Mouse (Mus musculus): ENCODE measurements around the gene Dhx38. TPM values are rescaled to one million over a fixed set of nuclear protein-coding genes. Genes with fewer than 3 reads are reported as not detected.

The Dhx38 gene
- 15.6 and 16.9 TPM in 2 replicates for polyA plus RNA-seq (2012; rRNA removed)

DNA sequence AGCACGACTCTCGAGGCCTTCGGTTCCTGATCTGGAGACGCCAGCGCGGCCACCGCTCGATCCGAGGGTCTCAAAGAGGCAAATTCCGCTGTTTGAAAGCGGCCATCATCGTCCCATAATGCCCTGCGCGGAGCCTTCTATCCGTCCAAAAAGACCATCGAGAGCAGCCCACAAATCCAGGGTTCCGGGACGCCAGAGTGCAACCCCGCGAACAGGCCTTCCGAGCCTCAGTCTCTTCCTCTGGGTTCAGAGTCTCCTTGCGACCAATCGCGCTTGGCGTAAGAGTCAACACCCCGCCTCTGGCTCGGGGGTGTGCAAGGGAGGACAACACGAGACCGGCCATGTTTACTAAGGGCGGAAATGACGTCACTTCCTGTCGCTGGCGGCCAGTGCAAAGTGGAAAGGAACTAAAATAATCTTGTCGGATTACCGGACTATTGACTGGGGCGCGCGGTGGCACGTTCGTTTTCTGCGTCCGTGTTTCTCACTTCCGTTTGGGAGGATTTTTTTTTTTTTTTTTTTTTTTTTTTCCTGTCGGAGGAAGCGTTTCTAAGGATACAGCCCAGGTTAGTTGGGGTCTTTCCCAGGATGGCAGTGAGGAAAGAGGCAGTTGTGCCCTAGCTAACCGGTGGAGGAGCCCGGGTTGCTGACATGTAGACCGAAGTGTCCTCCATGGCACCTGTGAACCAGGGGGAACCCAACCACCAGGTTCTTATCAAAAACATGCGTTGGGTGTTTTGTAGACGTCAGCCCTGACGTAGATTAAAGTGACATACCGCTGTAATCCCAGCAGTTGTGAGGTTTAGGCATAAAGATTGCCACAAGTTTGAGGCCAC, at the start of gene Dhx38, which contains the start of gene Txnl4b:
Dhx38 (minus strand) TSS at position 364 of the 836 bp plus-strand sequence.
Txnl4b (plus strand) TSS at position 395 of the 836 bp plus-strand sequence.

DNA sequence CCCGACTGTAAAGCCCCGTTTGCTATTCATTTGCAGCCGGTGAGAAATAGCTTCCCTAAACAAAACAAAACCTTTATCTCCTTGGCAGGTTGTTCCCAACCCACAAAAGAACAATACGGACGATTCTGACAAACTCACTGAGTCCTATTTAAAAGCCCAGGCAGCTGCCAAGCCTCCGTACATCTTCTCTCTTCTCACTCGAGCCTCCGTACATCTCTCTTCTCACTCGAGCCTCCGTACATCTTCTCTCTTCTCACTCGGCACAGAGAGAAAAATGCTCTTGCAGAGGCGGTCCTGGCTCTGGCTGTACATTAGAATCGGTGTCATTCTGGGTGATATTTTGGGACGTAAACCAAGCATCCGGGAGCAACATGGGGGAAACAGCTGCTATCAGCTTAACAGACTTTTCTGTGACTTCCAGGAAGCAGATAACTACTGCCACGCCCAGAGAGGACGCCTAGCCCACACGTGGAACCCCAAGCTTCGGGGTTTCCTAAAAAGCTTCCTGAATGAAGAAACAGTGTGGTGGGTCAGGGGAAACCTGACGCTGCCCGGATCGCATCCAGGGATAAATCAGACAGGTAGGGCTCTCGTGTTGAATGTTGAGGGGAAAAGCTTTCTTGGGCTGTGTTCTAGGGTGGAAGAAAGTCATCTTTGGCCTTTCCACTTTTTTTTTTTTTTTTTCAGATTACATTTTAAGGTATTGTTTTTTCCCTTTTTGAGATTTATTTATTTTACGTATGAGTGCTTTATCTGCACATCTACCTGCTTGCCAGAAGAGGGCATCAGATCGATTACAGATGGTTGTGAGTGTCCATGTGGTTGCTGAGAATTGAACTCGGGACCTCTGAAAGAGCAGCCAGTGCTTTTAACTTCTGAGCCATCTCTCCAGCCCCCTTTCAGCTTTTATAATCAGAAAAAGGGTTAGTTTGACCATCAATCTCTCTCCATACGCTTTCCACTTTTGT, 48.9 kb upstream of the Dhx38 start, which contains the start of gene Pkd1l3:
Pkd1l3 (plus strand) TSS at position 275 of the 968 bp plus-strand sequence.

DNA sequence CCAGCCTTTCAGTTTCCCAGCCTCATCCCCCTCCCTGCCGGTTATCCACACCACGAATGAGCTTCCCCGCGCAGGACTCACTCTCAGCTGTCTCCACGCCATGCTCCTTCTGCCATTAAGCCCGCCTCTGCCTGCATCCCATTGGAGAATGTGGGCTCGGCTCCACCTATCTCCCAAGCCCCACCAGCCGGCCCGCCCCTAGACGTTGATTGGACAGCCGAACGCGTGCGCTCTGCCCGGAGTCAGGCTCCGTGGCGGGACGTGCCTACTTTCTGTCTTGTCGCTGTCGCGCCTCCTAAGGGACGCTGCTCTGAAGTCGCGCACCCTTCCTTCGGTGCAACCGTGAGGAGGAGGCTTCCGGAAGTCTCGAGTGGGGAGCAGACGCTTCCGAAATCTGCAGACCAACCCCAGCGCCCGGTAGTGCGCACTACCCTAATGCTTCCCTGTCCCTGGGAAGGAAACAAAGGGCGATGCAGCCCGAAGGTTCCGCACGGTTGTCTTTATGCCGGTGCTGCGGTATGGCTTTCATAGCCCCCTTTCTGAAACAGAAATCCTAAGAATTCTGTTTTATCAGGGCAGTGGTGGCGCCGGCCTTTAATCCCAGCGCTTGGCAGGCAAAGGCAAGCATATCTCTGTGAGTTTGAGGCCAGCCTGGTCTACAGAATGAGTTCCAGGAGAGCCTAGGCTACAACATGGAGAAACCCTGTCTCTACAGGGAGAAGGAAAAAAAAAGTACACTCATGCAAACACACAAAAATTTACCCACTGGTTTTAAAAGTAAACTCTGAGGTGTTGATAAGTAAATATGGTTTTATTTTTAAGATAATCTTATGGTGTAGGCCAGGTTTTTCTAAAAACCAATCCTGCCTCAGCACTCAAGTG, 42.9 kb upstream of the Dhx38 start, which contains the start of gene Dhodh:
Dhodh (minus strand) TSS at position 403 of the 882 bp plus-strand sequence.

DNA sequence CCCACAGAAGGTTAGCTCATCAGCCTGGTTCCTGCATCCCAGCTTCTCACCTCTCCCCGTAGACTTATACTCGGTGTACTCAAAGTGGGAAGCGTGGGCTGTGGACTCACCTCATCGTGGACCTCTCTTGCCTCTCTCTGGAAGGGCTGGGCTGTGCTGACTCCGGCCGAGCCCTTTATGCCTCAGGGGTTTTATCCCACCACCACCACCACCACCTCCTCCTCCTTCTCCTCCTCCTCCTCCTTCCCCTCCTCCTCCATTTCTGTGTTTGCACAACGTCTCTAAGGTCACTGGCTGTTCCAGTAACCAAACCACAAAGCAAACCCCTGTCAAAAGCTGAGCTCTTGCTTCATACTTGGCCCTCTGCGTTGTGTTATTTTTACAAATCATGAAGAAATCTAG, 13.2 kb upstream of the Dhx38 start, which contains the start of gene Hp:
Hp (minus strand) TSS at position 273 of the 402 bp plus-strand sequence.

Other genes starting within 250 kb of the Dhx38 start
- gene Pmfbp1, start 71.8 kb downstream of the Dhx38 start, polyA plus RNA-seq (2012; rRNA removed): 0.93 and 1.3 TPM in 2 replicates
- gene Txnl4b, start within 50 bp of the Dhx38 start, polyA plus RNA-seq (2012; rRNA removed): 4.4 and 4.9 TPM in 2 replicates
- gene Hp, start 13.3 kb upstream of the Dhx38 start, polyA plus RNA-seq (2012; rRNA removed): 0.27 and 0.83 TPM in 2 replicates
- gene Dhodh, start 42.8 kb upstream of the Dhx38 start, polyA plus RNA-seq (2012; rRNA removed): 25.4 and 27.4 TPM in 2 replicates
- gene Pkd1l3, start 48.7 kb upstream of the Dhx38 start, polyA plus RNA-seq (2012; rRNA removed): 0.01 and 0.19 TPM in 2 replicates
- gene Ist1, start 127.4 kb upstream of the Dhx38 start, polyA plus RNA-seq (2012; rRNA removed): 143 and 145 TPM in 2 replicates
- gene Zfp821, start 139.7 kb upstream of the Dhx38 start, polyA plus RNA-seq (2012; rRNA removed): 100 and 106 TPM in 2 replicates
- gene Atxn1l, start 171.9 kb upstream of the Dhx38 start, polyA plus RNA-seq (2012; rRNA removed): 10.0 and 10.3 TPM in 2 replicates
- 89.6 and 89.7 TPM in 2 replicates for gene Ap1g1, start 212.7 kb upstream of the Dhx38 start, polyA plus RNA-seq (2012; rRNA removed)